Mouse (Mus musculus) gastrocnemius, adult 18-20 months (tissue): ENCODE results near the gene Gm20604. TPM values are rescaled to one million over a fixed set of nuclear protein-coding genes. Genes with fewer than 3 reads are reported as not detected.

Experiments
- total RNA-seq, 2 experiments: library from RNA; stranded (reverse); gene quantifications; 2 replicates each; pipeline ENCODE4 v1.2.3; 2021

Gm20604 gene
- total RNA-seq, 2 experiments from 2014 or later = 2.9 to 3.1 TPM

Other genes starting within 250 kb of the Gm20604 start
- gene Chga, start 203.7 kb downstream of the Gm20604 start, total RNA-seq = not detected
- gene Itpk1, start 53.7 kb downstream of the Gm20604 start, total RNA-seq = 1 to 10 TPM; 6.5 to 7.4 TPM
- gene Moap1, start 15.0 kb downstream of the Gm20604 start, total RNA-seq = 1 to 10 TPM; 4.2 to 4.5 TPM
- gene Tmem251, start 14.9 kb downstream of the Gm20604 start, total RNA-seq = 1 to 10 TPM; 1.9 to 5.1 TPM
- gene Gm28051, start 907 bp downstream of the Gm20604 start, total RNA-seq = not detected
- 1 to 10 TPM; 8.2 to 9.7 TPM for gene Gon7, start 869 bp downstream of the Gm20604 start, total RNA-seq
- gene Ubr7, start 705 bp downstream of the Gm20604 start, total RNA-seq = 10 to 100 TPM; 14.5 to 14.8 TPM
- gene Btbd7, start 119.8 kb upstream of the Gm20604 start, total RNA-seq = 10 to 100 TPM; 16.0 to 17.1 TPM
- not detected for gene Cox8c, start 140.6 kb upstream of the Gm20604 start, total RNA-seq
- under 1 TPM; 0.02 to 0.11 TPM for gene Unc79, start 190.2 kb upstream of the Gm20604 start, total RNA-seq